Mouse (Mus musculus): ENCODE measurements around the gene Gpnmb. TPM values are rescaled to one million over a fixed set of nuclear protein-coding genes. Genes with fewer than 3 reads are reported as not detected.

Gpnmb gene
- polyA plus RNA-seq, 1 experiment from 2014 or later: 0.22 TPM

Other genes starting within 250 kb of the Gpnmb start
- 26.4 and 57.2 TPM in 2 replicates for gene Tmem176a, start 195.6 kb upstream of the Gpnmb start, polyA plus RNA-seq (2015; fragmentation: Nextera tagmentation; extraction: Ambion mirVana)
- 133 and 182 TPM in 2 replicates for gene Tmem176b, start 195.1 kb upstream of the Gpnmb start, polyA plus RNA-seq (2015; fragmentation: Nextera tagmentation; extraction: Ambion mirVana)
- gene Aoc1, start 163.7 kb upstream of the Gpnmb start, polyA plus RNA-seq (2015; fragmentation: Nextera tagmentation; extraction: Ambion mirVana): 0.73 TPM in 1 of 2 replicates, not detected in the other
- gene 1600015I10Rik, start 106.7 kb upstream of the Gpnmb start, polyA plus RNA-seq (2015; fragmentation: Nextera tagmentation; extraction: Ambion mirVana): not detected in 2 replicates
- not detected in 2 replicates for gene Doxl2, start 61.6 kb upstream of the Gpnmb start, polyA plus RNA-seq (2015; fragmentation: Nextera tagmentation; extraction: Ambion mirVana)
- gene Svs1, start 49.7 kb upstream of the Gpnmb start, polyA plus RNA-seq (2015; fragmentation: Nextera tagmentation; extraction: Ambion mirVana): not detected in 2 replicates
- 66.1 and 66.4 TPM in 2 replicates for gene Malsu1, start 37.2 kb downstream of the Gpnmb start, polyA plus RNA-seq (2015; fragmentation: Nextera tagmentation; extraction: Ambion mirVana)
- gene Igf2bp3, start 178.4 kb downstream of the Gpnmb start, polyA plus RNA-seq (2015; fragmentation: Nextera tagmentation; extraction: Ambion mirVana): 18.8 and 29.9 TPM in 2 replicates
- 102 and 109 TPM in 2 replicates for gene Tra2a, start 227.5 kb downstream of the Gpnmb start, polyA plus RNA-seq (2015; fragmentation: Nextera tagmentation; extraction: Ambion mirVana)